Mouse (Mus musculus) natural killer cell, adult 2 months (primary cell): ENCODE data around the gene Zmat5.

Source experiments
- DNase-seq, 2 experiments: peaks; one replicate each; pipeline ENCODE4 v3.0.0; 2022; ENCODE audit warnings: low spot score in 2 of 2

Zmat5 gene

GRCm38 (mm10) chr11:4704072-4704964 is at the start of gene Zmat5, which contains the start of gene Uqcr10:
Gene Zmat5 (plus strand): TSS chr11:4704678.
Gene Uqcr10 (minus strand): TSS chr11:4704342.
- DNase-seq, result peak; percentile 87 to 91

- DNase-seq, result no peak
These were observed 44.7 kb upstream of the Zmat5 start for GRCm38 (mm10) chr11:4659818-4660217.

- no peak for DNase-seq
These were observed 44.0 kb upstream of the Zmat5 start for GRCm38 (mm10) chr11:4660309-4661025.

- DNase-seq, result no peak
These were observed 43.2 kb upstream of the Zmat5 start for GRCm38 (mm10) chr11:4661324-4661723.

GRCm38 (mm10) chr11:4661871-4662495 is 42.5 kb upstream of the Zmat5 start:
- DNase-seq, result no peak

- DNase-seq, result no peak
These were observed 42.0 kb upstream of the Zmat5 start for GRCm38 (mm10) chr11:4662496-4662878.

GRCm38 (mm10) chr11:4671736-4672135 is 32.7 kb upstream of the Zmat5 start:
- DNase-seq, result no peak

GRCm38 (mm10) chr11:4674593-4674992 is 29.9 kb upstream of the Zmat5 start:
- no peak for DNase-seq

GRCm38 (mm10) chr11:4675126-4675562 is 29.3 kb upstream of the Zmat5 start:
- no peak for DNase-seq

GRCm38 (mm10) chr11:4675693-4676092 is 28.8 kb upstream of the Zmat5 start:
- no peak for DNase-seq

- DNase-seq, result no peak
These were observed 27.1 kb upstream of the Zmat5 start for GRCm38 (mm10) chr11:4677250-4677872.

GRCm38 (mm10) chr11:4678700-4679440 is 25.6 kb upstream of the Zmat5 start:
- DNase-seq, result no peak

- DNase-seq, result no peak
These were observed 25.0 kb upstream of the Zmat5 start for GRCm38 (mm10) chr11:4679441-4679832.

- no peak for DNase-seq
These were observed 24.4 kb upstream of the Zmat5 start for GRCm38 (mm10) chr11:4680126-4680525.

GRCm38 (mm10) chr11:4683516-4683915 is 21.0 kb upstream of the Zmat5 start:
- no peak for DNase-seq

- no peak for DNase-seq
These were observed 20.3 kb upstream of the Zmat5 start for GRCm38 (mm10) chr11:4684186-4684585.

GRCm38 (mm10) chr11:4685071-4685470 is 19.4 kb upstream of the Zmat5 start:
- DNase-seq, result no peak

- DNase-seq, result no peak
These were observed 19.0 kb upstream of the Zmat5 start for GRCm38 (mm10) chr11:4685510-4685909.

GRCm38 (mm10) chr11:4687027-4687426 is 17.5 kb upstream of the Zmat5 start:
- DNase-seq, result no peak

- no peak for DNase-seq
These were observed 16.6 kb upstream of the Zmat5 start for GRCm38 (mm10) chr11:4687874-4688273.
